Mouse (Mus musculus) megakaryocyte-erythroid progenitor cell, adult 5-6 weeks (primary cell): ENCODE results near the gene Tulp2. TPM values are rescaled to one million over a fixed set of nuclear protein-coding genes. Genes with fewer than 3 reads are reported as not detected.
A peak's percentile ranks its signal among the peaks of the same experiment; 100 is the strongest.

Source experiments
- ATAC-seq: replicated peaks from 2 replicates; pipeline ENCODE4 v1.8.0; 2016; ENCODE audit warnings: mild to moderate bottlenecking, inconsistent platforms; ENCODE audit not compliant: severe bottlenecking, poor library complexity, low FRiP score, low TSS enrichment
- total RNA-seq, 2 experiments: library from RNA; stranded (forward) in 1 of 2; stranded (reverse) in 1 of 2; fragments of 200-1000, 215-1000 nt in 1 of 2; fragments of >200 nt in 1 of 2; fragmentation: Nextera tagmentation in 1 of 2; gene quantifications; 2 replicates each; pipeline ENCODE4 v1.2.3; 2014 to 2017

The Tulp2 gene
- total RNA-seq, 2 experiments from 2014 or later = 0.19 to 0.42 TPM

GRCm38 (mm10) chr7:45567780-45568516 is 86.3 kb downstream of the Tulp2 start:
- peak; percentile 85 for ATAC-seq

GRCm38 (mm10) chr7:45568601-45569473 is 87.2 kb downstream of the Tulp2 start:
- ATAC-seq = peak; percentile 67

- ATAC-seq = peak; percentile 70
Observed at GRCm38 (mm10) chr7:45570103-45570741, 88.5 kb downstream of the Tulp2 start, which contains the start of gene Bcat2. TSS of gene Bcat2 (plus strand) at chr7:45570153.

- no peak for ATAC-seq
Observed at GRCm38 (mm10) chr7:45571966-45572365, 90.3 kb downstream of the Tulp2 start.

Other genes starting within 250 kb of the Tulp2 start
Only the 30 nearest of the 36 such genes appear.
- gene Slc6a21, start 204.4 kb upstream of the Tulp2 start, total RNA-seq (2014; fragmentation: Nextera tagmentation) = not detected in 2 replicates
- gene Slc6a21, start 204.4 kb upstream of the Tulp2 start, total RNA-seq (2017) = not detected in 2 replicates
- gene Trpm4, start 148.1 kb upstream of the Tulp2 start, total RNA-seq (2014; fragmentation: Nextera tagmentation) = 0.22 and 0.54 TPM in 2 replicates
- 0.11 TPM in 1 of 2 replicates, not detected in the other for gene Trpm4, start 148.1 kb upstream of the Tulp2 start, total RNA-seq (2017)
- not detected in 2 replicates for gene Hrc, start 146.6 kb upstream of the Tulp2 start, total RNA-seq (2014; fragmentation: Nextera tagmentation)
- not detected in 2 replicates for gene Hrc, start 146.6 kb upstream of the Tulp2 start, total RNA-seq (2017)
- 0.42 TPM in 1 of 2 replicates, not detected in the other for gene Ppfia3, start 114.9 kb upstream of the Tulp2 start, total RNA-seq (2014; fragmentation: Nextera tagmentation)
- 0.80 TPM in 1 of 2 replicates, not detected in the other for gene Ppfia3, start 114.9 kb upstream of the Tulp2 start, total RNA-seq (2017)
- 2.4 and 2.6 TPM in 2 replicates for gene Lin7b, start 111.3 kb upstream of the Tulp2 start, total RNA-seq (2014; fragmentation: Nextera tagmentation)
- gene Lin7b, start 111.3 kb upstream of the Tulp2 start, total RNA-seq (2017) = not detected in 2 replicates
- gene Snrnp70, start 86.1 kb upstream of the Tulp2 start, total RNA-seq (2014; fragmentation: Nextera tagmentation) = 350 and 415 TPM in 2 replicates
- gene Snrnp70, start 86.1 kb upstream of the Tulp2 start, total RNA-seq (2017) = 478 and 585 TPM in 2 replicates
- gene Kcna7, start 76.2 kb upstream of the Tulp2 start, total RNA-seq (2014; fragmentation: Nextera tagmentation) = not detected in 2 replicates
- gene Kcna7, start 76.2 kb upstream of the Tulp2 start, total RNA-seq (2017) = not detected in 2 replicates
- not detected in 2 replicates for gene Ntf5, start 68.2 kb upstream of the Tulp2 start, total RNA-seq (2014; fragmentation: Nextera tagmentation)
- gene Ntf5, start 68.2 kb upstream of the Tulp2 start, total RNA-seq (2017) = not detected in 2 replicates
- gene Lhb, start 61.1 kb upstream of the Tulp2 start, total RNA-seq (2014; fragmentation: Nextera tagmentation) = not detected in 2 replicates
- not detected in 2 replicates for gene Lhb, start 61.1 kb upstream of the Tulp2 start, total RNA-seq (2017)
- gene Gys1, start 47.0 kb upstream of the Tulp2 start, total RNA-seq (2014; fragmentation: Nextera tagmentation) = 5.9 and 6.2 TPM in 2 replicates
- 3.4 and 4.6 TPM in 2 replicates for gene Gys1, start 47.0 kb upstream of the Tulp2 start, total RNA-seq (2017)
- gene Ruvbl2, start 43.8 kb upstream of the Tulp2 start, total RNA-seq (2014; fragmentation: Nextera tagmentation) = 171 and 179 TPM in 2 replicates
- gene Ruvbl2, start 43.8 kb upstream of the Tulp2 start, total RNA-seq (2017) = 185 and 236 TPM in 2 replicates
- gene Ftl1, start 22.0 kb upstream of the Tulp2 start, total RNA-seq (2014; fragmentation: Nextera tagmentation) = 1,148 and 1,512 TPM in 2 replicates
- 490 and 578 TPM in 2 replicates for gene Ftl1, start 22.0 kb upstream of the Tulp2 start, total RNA-seq (2017)
- 60.7 and 75.9 TPM in 2 replicates for gene Bax, start 15.0 kb upstream of the Tulp2 start, total RNA-seq (2014; fragmentation: Nextera tagmentation)
- gene Bax, start 15.0 kb upstream of the Tulp2 start, total RNA-seq (2017) = 38.8 and 40.8 TPM in 2 replicates
- gene Gm45808, start 4.9 kb downstream of the Tulp2 start, total RNA-seq (2014; fragmentation: Nextera tagmentation) = not detected in 2 replicates
- gene Gm45808, start 4.9 kb downstream of the Tulp2 start, total RNA-seq (2017) = not detected in 2 replicates
- 1.9 and 2.5 TPM in 2 replicates for gene Dhdh, start 6.9 kb downstream of the Tulp2 start, total RNA-seq (2014; fragmentation: Nextera tagmentation)
- 1.8 and 3.5 TPM in 2 replicates for gene Dhdh, start 6.9 kb downstream of the Tulp2 start, total RNA-seq (2017)
- gene Nucb1, start 28.5 kb downstream of the Tulp2 start, total RNA-seq (2014; fragmentation: Nextera tagmentation) = 100 and 140 TPM in 2 replicates
- 285 and 323 TPM in 2 replicates for gene Nucb1, start 28.5 kb downstream of the Tulp2 start, total RNA-seq (2017)
- gene Ppp1r15a, start 44.4 kb downstream of the Tulp2 start, total RNA-seq (2014; fragmentation: Nextera tagmentation) = 35.5 and 79.3 TPM in 2 replicates
- gene Ppp1r15a, start 44.4 kb downstream of the Tulp2 start, total RNA-seq (2017) = 161 and 186 TPM in 2 replicates
- gene Plekha4, start 44.5 kb downstream of the Tulp2 start, total RNA-seq (2014; fragmentation: Nextera tagmentation) = 0.27 TPM in 1 of 2 replicates, not detected in the other
- gene Plekha4, start 44.5 kb downstream of the Tulp2 start, total RNA-seq (2017) = not detected in 2 replicates
- not detected in 2 replicates for gene Hsd17b14, start 73.0 kb downstream of the Tulp2 start, total RNA-seq (2014; fragmentation: Nextera tagmentation)
- not detected in 2 replicates for gene Hsd17b14, start 73.0 kb downstream of the Tulp2 start, total RNA-seq (2017)
- 81.0 and 92.5 TPM in 2 replicates for gene Bcat2, start 88.3 kb downstream of the Tulp2 start, total RNA-seq (2014; fragmentation: Nextera tagmentation)
- gene Bcat2, start 88.3 kb downstream of the Tulp2 start, total RNA-seq (2017) = 23.3 and 50.0 TPM in 2 replicates
- not detected in 2 replicates for gene Fgf21, start 133.6 kb downstream of the Tulp2 start, total RNA-seq (2014; fragmentation: Nextera tagmentation)
- not detected in 2 replicates for gene Fgf21, start 133.6 kb downstream of the Tulp2 start, total RNA-seq (2017)
- not detected in 2 replicates for gene Fut1, start 135.4 kb downstream of the Tulp2 start, total RNA-seq (2014; fragmentation: Nextera tagmentation)
- not detected in 2 replicates for gene Fut1, start 135.4 kb downstream of the Tulp2 start, total RNA-seq (2017)
- not detected in 2 replicates for gene Izumo1, start 139.9 kb downstream of the Tulp2 start, total RNA-seq (2014; fragmentation: Nextera tagmentation)
- gene Izumo1, start 139.9 kb downstream of the Tulp2 start, total RNA-seq (2017) = not detected in 2 replicates
- not detected in 2 replicates for gene Rasip1, start 145.6 kb downstream of the Tulp2 start, total RNA-seq (2014; fragmentation: Nextera tagmentation)
- gene Rasip1, start 145.6 kb downstream of the Tulp2 start, total RNA-seq (2017) = not detected in 2 replicates
- gene Mamstr, start 158.1 kb downstream of the Tulp2 start, total RNA-seq (2014; fragmentation: Nextera tagmentation) = not detected in 2 replicates
- not detected in 2 replicates for gene Mamstr, start 158.1 kb downstream of the Tulp2 start, total RNA-seq (2017)
- gene Fut2, start 184.5 kb downstream of the Tulp2 start, total RNA-seq (2014; fragmentation: Nextera tagmentation) = not detected in 2 replicates
- gene Fut2, start 184.5 kb downstream of the Tulp2 start, total RNA-seq (2017) = not detected in 2 replicates
- gene Ntn5, start 202.1 kb downstream of the Tulp2 start, total RNA-seq (2014; fragmentation: Nextera tagmentation) = not detected in 2 replicates
- gene Ntn5, start 202.1 kb downstream of the Tulp2 start, total RNA-seq (2017) = not detected in 2 replicates
- not detected in 2 replicates for gene Sec1, start 212.5 kb downstream of the Tulp2 start, total RNA-seq (2014; fragmentation: Nextera tagmentation)
- gene Sec1, start 212.5 kb downstream of the Tulp2 start, total RNA-seq (2017) = not detected in 2 replicates
- gene Car11, start 218.0 kb downstream of the Tulp2 start, total RNA-seq (2014; fragmentation: Nextera tagmentation) = not detected in 2 replicates
- not detected in 2 replicates for gene Car11, start 218.0 kb downstream of the Tulp2 start, total RNA-seq (2017)
- gene Dbp, start 223.2 kb downstream of the Tulp2 start, total RNA-seq (2014; fragmentation: Nextera tagmentation) = 7.1 and 9.1 TPM in 2 replicates
- 5.6 and 6.2 TPM in 2 replicates for gene Dbp, start 223.2 kb downstream of the Tulp2 start, total RNA-seq (2017)